Mouse (Mus musculus) heart, adult 2 months (tissue): ENCODE results near the gene Pex10. TPM values are rescaled to one million over a fixed set of nuclear protein-coding genes. Genes with fewer than 3 reads are reported as not detected.

Experiments used
- DNase-seq, 2 experiments: peaks; one replicate each; pipeline ENCODE4 v3.0.0; 2021
- H3K27ac ChIP-seq: fragments of 200-600 bp; 2 replicates; pipeline ENCODE4 v1.8.1; 2022
- H3K27me3 ChIP-seq: fragments of 200-500 bp; 2 replicates; pipeline ENCODE4 v1.6.1; 2012; ENCODE audit warnings: mild to moderate bottlenecking, low read length, inconsistent platforms, mixed read lengths; ENCODE audit not compliant: control insufficient read depth, insufficient read depth
- H3K36me3 ChIP-seq: fragments of 200-500 bp; 2 replicates; pipeline ENCODE4 v1.6.1; 2012; ENCODE audit warnings: low read length, inconsistent platforms; ENCODE audit not compliant: control insufficient read depth, insufficient read depth
- H3K4me1 ChIP-seq: fragments of 200-500 bp; 2 replicates; pipeline ENCODE4 v1.6.1; 2011; ENCODE audit warnings: low read length; ENCODE audit not compliant: control insufficient read depth, insufficient read depth
- H3K4me3 ChIP-seq: fragments of 200-600 bp; 2 replicates; pipeline ENCODE4 v1.8.1; 2022
- H3K79me2 ChIP-seq: fragments of 200-500 bp; replicated peaks from 2 replicates; pipeline ENCODE4 v1.6.1; 2012; ENCODE audit warnings: mild to moderate bottlenecking, inconsistent platforms, low read length, moderate library complexity, mixed read lengths; ENCODE audit not compliant: control insufficient read depth, insufficient read depth
- H3K9ac ChIP-seq: fragments of 200-500 bp; 2 replicates; pipeline ENCODE4 v1.6.1; 2012; ENCODE audit warnings: low read depth, mild to moderate bottlenecking, control low read depth, inconsistent platforms, low read length, mixed read lengths
- CTCF ChIP-seq: fragments of 200-600 bp; IDR thresholded peaks from 2 replicates; pipeline ENCODE4 v1.8.1; 2022; ENCODE audit warnings: antibody characterized with exemption, mild to moderate bottlenecking, moderate library complexity
- EP300 ChIP-seq: fragments of 200-500 bp; IDR thresholded peaks from 2 replicates; pipeline ENCODE4 v1.6.1; 2011; ENCODE audit warnings: low read depth, low read length, control low read depth; ENCODE audit not compliant: insufficient read depth
- POLR2A ChIP-seq: fragments of 200-500 bp; IDR thresholded peaks from 2 replicates; pipeline ENCODE4 v1.6.1; 2011; ENCODE audit warnings: mild to moderate bottlenecking, low read depth, low read length, control low read depth; ENCODE audit not compliant: insufficient read depth
- WGBS: fragments of 180-500 bp; shearing (Covaris S2); methylation state at CpG from one replicate; pipeline ENCODE4 v1.1.7; 2018; 5-methylcytosine and 5-hydroxymethylcytosine counted together
- intact Hi-C: fragments of 180-260 bp; cut with DNase I; formaldehyde crosslinking; loops from one replicate; pipeline ENCODE4 v1.15.1; 2025
- polyA plus RNA-seq: library from polyadenylated mRNA; depleted of rRNA; stranded (reverse); fragments of >200 nt; gene quantifications from 2 replicates; pipeline ENCODE4 v1.2.3, GENCODE M21; 2012
- total RNA-seq, 2 experiments: library from RNA; stranded (reverse); gene quantifications; 2 replicates each; pipeline ENCODE4 v1.2.3; 2021

The Pex10 gene
- total and polyA plus RNA-seq, 3 experiments: 18.4 to 26.5 (median 19.4) TPM

DNA sequence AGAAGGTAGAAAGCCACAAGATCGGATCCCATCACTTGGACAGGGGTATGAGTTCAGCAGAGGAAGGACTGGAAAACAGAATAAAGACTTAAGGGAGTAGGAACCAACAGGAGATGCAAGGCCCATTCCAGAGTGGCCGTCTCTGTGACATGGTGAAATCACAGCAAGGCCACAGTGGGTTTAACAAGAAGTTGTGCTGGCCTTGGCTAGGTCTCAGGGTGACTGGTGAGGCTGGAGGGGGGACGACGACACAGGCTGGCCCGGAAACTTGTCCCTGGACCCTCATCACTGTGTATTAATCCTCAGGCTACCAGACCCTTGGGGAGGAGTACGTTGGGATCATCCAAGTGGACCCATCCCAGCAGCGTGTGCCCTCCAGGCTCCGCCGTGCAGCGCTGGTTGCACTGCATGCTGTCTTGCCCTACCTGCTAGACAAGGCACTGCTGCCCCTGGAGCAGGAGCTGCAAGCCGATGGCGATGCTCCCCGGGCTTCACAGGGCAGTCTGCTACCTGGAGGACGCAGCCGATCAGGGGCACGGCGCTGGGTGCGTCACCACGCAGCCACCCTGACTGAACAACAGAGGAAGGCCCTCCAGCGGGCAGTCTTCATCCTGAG, 1.6 kb downstream of the Pex10 start:
- Histone ChIP-seq H3K4me1 (peaks cover 11% of the 10 kb centered on the region), H3K79me2 (no peaks in the 10 kb centered on the region), H3K4me3 (no peak overlapping the region), H3K27me3 (no peaks in the 10 kb centered on the region), H3K27ac (no peak overlapping the region), H3K9ac (no peak overlapping the region), H3K36me3 (no peaks in the 10 kb centered on the region)
- intact Hi-C loops: no loop called here
- TF ChIP-seq CTCF (no peak), POLR2A (no peak), EP300 (no peak)
- 89% methylated on average over 20 of the region's 20 CpGs for WGBS
- DNase-seq: no peak

DNA sequence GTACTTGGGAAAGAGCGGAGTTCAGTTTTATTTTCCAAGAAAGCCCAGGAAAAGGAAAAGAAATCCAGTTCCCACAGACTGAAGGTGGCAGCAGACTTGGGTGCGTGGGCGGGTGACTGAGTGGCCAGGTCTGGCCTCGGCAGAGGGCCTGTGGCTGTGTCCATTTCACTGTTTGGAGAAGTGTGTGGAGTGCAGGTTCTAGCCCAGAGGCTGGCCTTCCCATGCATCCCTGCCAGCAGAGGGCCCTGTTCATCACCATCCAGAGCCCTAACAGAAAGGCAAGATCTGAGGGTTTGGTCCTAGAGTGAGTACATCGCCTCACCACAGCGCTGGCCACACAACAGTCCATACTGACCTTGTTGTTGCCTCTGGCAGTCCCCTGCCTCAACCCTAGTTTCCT, 2.4 kb downstream of the Pex10 start:
- no peaks in the 10 kb centered on the region for H3K79me2 ChIP-seq
- no peaks in the 10 kb centered on the region for H3K27me3 ChIP-seq
- DNase-seq: no peak
- H3K4me1 ChIP-seq: peaks cover 11% of the 10 kb centered on the region
- no peak overlapping the region for H3K9ac ChIP-seq
- intact Hi-C loops: no loop called here
- H3K36me3 ChIP-seq: no peaks in the 10 kb centered on the region
- no peak overlapping the region for H3K4me3 ChIP-seq
- H3K27ac ChIP-seq: no peak overlapping the region
- WGBS: 83% methylated on average over 6 of the region's 6 CpGs
- TF ChIP-seq CTCF: peak; percentile 39
- TF ChIP-seq EP300: 0 out of 2 replicates have a peak, but pooled peaks have one; percentile 22
- no peak for TF ChIP-seq POLR2A

GRCm38 (mm10) chr4:155070199-155070598, 3.4 kb downstream of the Pex10 start:
- Histone ChIP-seq H3K27me3 (no peaks in the 10 kb centered on the region), H3K36me3 (no peaks in the 10 kb centered on the region), H3K4me3 (no peak overlapping the region), H3K27ac (no peak overlapping the region), H3K9ac (no peak overlapping the region), H3K79me2 (no peaks in the 10 kb centered on the region), H3K4me1 (peaks cover 11% of the 10 kb centered on the region)
- intact Hi-C loops: no loop called here
- DNase-seq: no peak
- WGBS: 88% methylated on average over 13 of the region's 13 CpGs
- no peak for TF ChIP-seq POLR2A

DNA sequence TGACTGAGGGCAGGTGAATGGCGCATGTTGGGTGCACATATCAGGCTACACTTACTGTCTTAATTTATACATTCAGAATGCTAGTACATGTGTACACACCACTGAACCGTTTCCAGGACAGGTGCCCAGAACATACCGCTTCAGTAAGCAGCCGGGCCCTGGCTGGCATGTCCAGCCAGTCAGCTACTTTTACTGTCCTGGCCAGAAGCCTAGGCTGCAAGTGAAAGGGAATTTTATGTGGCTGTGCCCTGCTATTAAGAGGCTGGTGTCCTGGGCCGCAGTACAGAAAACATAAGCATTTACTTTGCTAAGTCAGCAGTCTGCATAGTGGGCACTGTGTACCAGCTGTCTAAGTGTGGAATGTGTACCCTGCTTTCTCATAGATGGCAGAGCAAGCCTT, 4.1 kb downstream of the Pex10 start:
- 67% methylated on average over 5 of the region's 5 CpGs for WGBS
- DNase-seq: peak in 1 of 2 experiments; percentile 32
- Histone ChIP-seq H3K4me3 (no peak overlapping the region), H3K79me2 (no peaks in the 10 kb centered on the region), H3K36me3 (no peaks in the 10 kb centered on the region), H3K9ac (no peak overlapping the region), H3K27ac (no peak overlapping the region), H3K4me1 (peaks cover 11% of the 10 kb centered on the region), H3K27me3 (no peaks in the 10 kb centered on the region)
- TF ChIP-seq EP300 (no peak), POLR2A (no peak), CTCF (no peak)
- intact Hi-C loops: no loop called here

DNA sequence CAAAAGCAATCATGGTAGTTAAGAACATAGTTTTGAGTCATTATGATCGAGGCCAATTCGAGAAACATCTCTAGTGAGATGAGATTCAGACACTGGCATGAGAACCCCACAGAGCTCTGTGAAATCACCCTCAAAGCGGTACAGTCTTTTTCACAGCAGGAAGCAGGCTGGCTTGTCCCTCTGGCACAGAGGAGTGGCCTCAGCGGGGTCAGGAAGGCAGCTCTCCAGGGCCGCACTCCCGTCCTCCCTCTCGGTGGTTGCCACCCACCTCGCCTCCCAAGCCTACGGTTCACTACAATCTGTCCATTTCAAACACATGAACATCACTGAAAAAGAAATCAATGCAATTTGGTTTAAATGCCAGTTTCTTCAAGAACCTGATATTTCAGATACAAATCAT, 7.6 kb downstream of the Pex10 start:
- Histone ChIP-seq H3K27ac (no peak overlapping the region), H3K4me1 (no peaks in the 10 kb centered on the region), H3K27me3 (no peaks in the 10 kb centered on the region), H3K36me3 (no peaks in the 10 kb centered on the region), H3K4me3 (no peak overlapping the region), H3K79me2 (no peaks in the 10 kb centered on the region; the same call in 1 of the 2 replicates), H3K9ac (no peak overlapping the region)
- intact Hi-C loops: no loop called here
- TF ChIP-seq POLR2A (no peak), EP300 (no peak), CTCF (no peak)
- no peak for DNase-seq
- 64% methylated on average over 9 of the region's 9 CpGs for WGBS

DNA sequence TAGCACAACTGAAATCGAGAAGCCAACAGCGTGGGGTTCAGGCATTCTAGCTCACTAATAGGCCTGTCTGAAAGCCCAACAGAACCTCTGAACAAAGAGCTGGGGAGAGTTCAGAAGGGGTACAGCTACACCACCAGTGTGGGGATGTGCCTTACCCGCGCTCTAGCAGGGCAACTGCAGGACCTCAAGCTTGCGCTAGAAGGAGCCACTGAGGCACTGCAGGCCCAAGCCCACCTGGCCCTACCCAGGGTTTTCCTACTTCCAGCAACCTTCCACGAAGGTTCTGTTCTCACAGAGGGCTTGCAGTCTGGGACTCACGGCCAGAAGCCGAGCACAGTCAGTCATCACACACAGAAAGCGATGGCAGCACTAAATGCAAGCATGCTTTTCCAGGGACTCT, 8.3 kb downstream of the Pex10 start:
- TF ChIP-seq POLR2A: no peak
- TF ChIP-seq CTCF: peak; percentile 14; the same call in 1 of the 2 replicates
- Histone ChIP-seq H3K9ac (no peak overlapping the region), H3K36me3 (no peaks in the 10 kb centered on the region), H3K79me2 (no peaks in the 10 kb centered on the region; the same call in 1 of the 2 replicates), H3K27me3 (no peaks in the 10 kb centered on the region), H3K4me3 (no peak overlapping the region), H3K27ac (no peak overlapping the region), H3K4me1 (no peaks in the 10 kb centered on the region)
- intact Hi-C loops: no loop called here
- no peak for DNase-seq
- WGBS: 91% methylated on average over 9 of the region's 9 CpGs
